Mouse (Mus musculus) thymus, postnatal 4 days (tissue): ENCODE data around the gene Mid1ip1.

Experiments used
- DNase-seq: peaks from one replicate; pipeline ENCODE4 v3.0.0; 2021

Mid1ip1 gene

DNA sequence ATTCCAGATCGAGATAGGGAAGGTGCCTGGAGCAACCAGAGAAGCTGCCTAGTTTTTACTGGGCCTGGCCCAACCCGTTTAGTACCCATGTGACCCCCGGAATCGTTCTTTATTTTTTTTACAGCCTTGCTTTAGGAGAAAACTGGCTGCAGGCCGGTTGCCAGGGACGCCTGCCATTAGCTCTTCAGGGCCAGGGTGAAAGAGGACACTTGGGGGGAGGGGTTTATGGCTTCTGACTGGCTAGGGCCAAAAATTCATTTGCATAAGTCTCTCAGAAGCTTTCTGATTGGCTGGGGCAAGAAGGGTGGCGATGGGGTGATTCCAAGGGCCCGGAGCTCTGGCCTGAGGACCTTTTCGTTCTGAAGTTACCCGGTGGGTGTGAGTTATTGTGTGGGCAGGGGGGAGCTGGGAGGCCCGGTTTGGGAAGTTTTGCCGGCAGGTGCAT lies at the start of gene Mid1ip1:
Gene Mid1ip1 (plus strand): TSS at position 318 of the 445 bp plus-strand sequence.
- DNase-seq: peak; percentile 36

DNA sequence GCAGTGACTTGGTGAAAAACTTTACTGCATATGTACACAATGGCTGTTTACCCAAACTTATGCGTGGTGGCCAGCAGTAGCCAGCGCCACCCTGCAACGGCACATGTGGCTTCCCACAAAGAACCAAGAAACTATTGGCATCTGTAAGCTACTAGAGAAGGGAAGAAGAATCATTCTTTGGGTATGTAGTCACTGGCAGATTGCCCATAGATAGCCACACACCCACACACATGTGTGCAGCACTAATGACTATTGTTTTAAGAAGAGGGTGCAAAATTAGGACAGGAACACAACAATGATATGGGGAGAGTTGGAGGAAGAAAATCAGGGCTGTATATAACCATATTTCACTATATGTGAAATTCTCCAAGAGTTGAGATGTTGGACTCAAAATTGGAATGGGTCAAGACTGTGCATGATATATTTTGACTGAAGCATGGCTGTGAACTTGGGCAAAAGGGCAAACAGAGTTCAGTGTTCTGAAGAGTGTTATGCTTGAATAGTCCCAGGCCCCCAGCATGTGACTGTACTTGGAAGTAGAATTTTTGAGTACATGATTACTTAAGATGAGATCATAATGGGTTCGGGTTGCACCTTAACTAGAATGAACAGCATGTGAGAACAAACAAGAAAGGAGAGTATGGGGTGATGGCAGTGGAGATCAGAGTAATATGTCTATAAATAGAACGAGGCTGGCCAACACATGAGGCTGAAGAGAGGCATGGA lies 20.2 kb upstream of the Mid1ip1 start:
- DNase-seq: no peak

DNA sequence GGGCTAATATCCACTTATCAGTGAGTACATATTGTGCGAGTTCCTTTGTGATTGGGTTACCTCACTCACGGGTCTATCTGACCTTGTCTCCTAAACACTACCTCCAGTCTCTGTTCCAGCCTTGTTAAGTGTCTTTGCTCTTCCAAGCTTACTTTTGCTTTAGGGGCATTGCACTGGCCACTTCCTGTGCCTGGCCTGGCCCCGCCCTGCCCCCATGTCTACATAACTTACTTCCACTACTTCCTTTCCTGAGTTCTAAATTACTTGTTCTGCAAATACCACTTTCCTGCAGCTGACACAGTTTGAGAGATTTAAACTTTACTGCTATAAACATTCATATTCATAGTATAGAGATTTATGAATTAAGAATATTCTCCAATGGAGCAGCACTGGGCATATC lies 8.1 kb upstream of the Mid1ip1 start:
- no peak for DNase-seq

DNA sequence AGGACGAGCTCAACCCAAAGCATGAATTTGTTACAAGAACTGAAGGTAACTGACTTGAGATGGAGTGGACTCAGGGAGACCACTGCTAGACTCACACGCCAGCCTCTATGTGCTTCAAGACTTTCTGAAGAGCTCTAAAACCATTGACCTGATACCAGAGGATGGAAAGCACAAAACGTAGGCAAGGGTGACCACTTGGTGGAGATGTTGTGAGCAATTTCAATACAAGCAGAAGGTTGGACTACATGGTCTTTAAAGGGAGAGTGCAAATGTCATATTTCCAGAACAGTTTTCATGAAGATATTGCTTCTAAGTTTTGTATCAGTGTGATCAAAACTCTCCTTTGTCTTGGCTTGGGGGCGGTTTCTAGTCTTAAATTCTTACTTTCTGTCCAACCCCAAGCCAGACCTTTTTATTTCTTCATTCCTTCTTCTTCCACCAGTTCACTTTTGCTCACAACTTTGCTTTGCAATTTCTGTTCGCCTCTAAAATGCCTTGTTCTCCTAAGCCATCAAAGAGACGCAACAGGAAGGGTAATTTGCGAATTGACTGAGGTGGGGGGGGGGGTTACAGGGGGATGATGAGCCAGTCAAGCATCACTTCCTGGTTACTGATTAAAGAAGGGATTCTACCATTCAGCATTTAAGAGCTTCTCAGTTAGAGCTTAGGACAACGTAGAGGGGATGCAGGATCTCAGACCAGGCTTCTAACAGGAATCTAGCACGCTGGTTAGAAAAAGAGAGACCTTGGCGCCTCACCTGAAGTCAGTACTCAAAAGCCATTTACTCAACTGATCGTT lies 775 bp upstream of the Mid1ip1 start:
- no peak for DNase-seq

DNA sequence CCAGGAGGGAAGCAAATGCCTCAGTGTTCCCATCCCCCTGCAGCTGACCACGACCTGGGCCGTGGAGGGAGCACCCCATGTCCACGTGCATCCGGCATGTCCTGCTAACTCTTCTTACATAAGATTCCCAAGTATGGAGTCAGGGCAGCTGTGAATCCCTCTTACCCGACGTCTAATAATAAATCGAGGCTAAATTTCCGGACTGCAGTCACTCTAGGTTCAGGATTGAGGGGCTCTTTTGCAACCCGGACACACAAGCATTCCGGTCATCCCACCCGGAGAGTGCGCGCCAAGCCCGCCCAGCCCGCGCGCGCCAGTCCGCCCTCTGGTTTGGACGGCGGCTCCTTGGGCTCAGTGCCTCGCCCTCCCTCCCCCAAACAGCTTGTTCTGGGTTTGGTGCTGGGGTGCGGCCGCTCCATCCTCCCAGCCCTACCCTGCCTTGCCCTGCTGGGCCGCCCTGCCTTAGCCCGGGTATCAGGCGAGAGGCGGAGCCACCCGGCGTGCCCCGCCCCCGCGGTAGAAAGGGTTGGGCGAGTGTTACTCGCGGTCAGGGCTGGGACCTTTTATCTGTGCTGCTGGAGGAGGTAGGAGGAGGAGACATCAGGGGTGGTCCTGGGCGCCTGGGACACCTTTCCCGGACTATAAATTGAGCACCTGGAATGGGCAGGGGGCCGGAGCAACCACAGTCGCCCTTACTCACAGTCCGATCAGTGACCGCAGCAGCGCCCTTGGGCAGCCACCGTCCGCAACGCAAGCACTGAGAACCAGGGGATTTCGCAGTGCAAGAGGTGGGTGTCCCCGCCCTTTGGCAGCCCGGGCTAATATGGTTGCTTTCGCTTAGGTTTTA lies 2.3 kb downstream of the Mid1ip1 start:
- DNase-seq: peak; percentile 83

DNA sequence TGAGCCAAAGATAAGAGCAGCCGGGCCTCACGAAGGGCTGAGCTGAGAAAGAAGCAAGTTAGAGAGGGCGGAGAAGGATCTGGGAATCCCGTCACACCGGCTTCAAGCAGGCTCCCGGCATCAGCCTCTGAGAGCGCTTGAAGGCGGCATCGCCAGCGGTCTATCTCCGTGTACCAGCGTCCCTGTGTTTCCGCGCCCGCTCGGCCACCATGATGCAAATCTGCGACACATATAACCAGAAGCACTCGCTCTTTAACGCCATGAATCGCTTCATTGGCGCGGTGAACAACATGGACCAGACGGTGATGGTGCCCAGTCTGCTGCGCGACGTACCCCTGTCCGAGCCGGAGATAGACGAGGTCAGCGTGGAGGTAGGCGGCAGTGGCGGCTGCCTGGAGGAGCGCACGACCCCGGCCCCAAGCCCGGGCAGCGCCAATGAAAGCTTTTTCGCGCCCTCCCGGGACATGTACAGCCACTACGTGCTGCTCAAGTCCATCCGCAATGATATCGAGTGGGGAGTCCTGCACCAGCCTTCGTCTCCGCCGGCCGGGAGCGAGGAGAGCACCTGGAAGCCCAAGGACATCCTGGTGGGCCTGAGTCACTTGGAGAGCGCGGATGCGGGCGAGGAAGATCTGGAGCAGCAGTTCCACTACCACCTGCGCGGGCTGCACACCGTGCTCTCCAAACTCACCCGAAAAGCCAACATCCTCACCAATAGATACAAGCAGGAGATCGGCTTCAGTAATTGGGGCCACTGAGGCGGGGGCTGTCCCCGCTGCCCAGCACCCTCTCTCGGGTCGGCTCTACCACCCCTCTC lies 3.4 kb downstream of the Mid1ip1 start:
- peak; percentile 45 for DNase-seq

DNA sequence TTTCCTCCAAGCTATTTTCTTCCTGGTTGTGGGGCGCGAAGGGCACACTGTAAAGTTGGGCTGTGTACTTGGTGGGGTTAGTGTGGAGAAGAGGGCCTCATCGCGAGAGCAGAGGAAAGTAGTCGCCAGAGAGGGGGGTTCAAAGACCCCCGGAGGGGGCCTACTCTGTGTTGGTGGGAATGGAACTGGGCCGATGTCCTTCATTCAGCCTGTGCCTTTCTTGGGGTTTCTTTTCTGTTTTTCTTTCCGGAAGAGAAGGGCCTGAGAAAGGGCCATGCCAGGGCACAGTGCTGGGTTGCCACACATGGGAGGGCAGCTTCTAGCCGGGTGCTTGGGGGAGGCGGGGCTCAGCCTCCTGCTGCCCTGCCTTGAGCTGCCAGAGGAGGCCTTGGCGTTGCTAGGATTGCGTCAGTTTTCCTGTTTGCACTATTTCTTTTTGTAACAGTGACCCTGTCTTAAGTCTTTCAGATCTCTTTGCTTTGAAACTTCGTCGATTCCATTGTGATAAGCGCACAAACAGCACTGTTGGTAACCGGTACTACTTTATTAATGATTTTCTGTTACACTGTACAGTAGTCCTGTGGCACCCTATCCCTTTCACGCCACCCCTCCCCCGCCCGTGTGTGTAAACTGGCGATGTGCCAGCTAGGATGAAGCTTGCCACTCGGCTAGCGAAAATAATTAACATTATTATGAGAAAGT lies 4.2 kb downstream of the Mid1ip1 start:
- DNase-seq: peak; percentile 63

DNA sequence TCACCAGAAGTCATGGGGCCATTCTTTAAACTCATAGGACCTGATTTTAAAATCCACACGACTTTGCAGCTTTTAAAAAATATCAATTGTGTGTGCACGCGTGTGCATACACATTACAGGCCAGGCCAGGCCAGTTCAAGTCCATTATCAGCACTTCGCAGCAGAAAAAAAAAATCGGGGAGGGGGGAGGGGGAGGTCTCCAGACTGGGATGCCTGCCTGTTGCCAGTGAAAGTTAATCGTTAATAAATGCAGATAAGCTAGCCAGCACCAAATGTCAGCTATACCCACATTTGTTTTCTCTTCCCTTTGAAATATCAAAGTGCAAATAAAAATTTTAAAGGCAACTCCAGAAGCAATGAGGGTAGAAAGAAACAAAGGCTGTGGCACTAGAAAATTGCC lies 5.6 kb downstream of the Mid1ip1 start:
- no peak for DNase-seq

DNA sequence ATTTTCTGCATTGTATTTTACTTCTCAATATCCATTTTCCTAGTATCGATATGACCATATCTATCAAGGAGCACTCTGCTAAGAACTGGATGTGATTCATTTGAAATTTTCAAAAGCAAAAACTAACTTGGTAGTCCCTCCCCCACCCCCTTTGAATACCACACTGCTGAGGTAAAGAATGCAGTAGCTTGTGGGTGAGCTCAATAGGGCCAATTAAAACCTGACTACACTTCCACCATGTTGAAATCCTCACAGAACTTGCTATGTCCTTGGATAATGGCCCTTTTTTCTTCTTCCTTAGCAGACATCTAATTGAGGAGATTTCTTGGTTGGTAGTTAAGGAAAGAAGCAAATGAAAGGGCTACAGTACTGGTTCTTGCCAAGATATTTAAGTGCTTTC lies 9.8 kb downstream of the Mid1ip1 start:
- no peak for DNase-seq

DNA sequence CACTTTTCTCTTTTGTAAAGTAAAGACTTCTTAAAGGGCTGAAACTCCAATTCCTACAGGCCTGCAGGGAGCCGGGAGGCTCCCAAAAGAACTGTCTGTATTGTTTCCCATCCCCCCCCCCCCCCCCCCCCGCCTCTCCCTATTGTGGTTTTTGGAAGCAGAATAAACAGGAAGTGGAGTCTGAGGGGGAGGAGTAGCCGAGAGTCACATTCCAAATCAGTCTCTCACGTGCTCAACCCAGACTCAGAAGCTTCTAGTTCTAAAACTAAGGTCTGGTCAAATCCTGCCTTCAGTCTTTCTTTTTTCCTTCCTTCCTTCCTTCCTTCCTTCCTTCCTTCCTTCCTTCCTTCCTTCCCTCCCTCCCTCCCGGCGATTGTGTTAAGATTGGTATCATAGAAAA lies 14.7 kb downstream of the Mid1ip1 start:
- no peak for DNase-seq

DNA sequence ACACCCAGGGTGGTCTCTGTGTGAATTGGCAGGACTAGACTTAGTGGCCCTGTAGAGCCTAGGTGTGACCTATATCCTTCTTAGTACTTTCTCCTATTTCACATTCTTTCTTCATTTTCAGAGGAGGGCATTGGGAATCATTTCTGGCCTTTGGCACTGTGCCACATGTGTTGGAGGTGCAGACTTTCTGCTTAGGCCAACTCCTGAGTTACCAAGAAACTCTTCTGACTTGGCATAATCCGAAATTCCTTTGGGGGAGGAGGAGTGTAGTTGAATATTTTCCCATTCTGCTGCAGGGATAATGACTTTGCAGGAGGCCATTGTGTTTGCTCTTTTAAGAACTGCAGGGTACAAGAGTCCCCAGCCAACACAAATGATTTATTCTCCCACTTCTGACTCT lies 19.6 kb downstream of the Mid1ip1 start:
- no peak for DNase-seq

DNA sequence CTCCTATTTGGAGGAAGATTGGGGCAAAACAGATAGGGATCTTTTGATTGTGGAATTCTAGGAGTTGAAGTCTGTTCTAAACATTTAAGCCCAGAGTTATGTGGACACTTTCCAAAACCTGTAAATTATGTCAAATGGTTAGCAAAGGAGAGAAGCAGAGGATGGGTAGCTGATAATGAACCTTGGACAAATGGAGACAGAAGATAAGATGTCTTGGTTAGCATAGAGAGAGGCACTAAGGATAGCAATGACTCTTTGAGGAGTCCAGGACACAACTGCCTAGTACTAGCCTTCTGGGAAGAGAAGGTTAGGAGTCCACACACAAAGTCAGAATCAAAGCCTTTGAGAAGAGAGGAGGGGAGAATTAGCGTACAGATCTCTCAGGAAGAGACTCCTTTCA lies 20.1 kb downstream of the Mid1ip1 start:
- DNase-seq: no peak

DNA sequence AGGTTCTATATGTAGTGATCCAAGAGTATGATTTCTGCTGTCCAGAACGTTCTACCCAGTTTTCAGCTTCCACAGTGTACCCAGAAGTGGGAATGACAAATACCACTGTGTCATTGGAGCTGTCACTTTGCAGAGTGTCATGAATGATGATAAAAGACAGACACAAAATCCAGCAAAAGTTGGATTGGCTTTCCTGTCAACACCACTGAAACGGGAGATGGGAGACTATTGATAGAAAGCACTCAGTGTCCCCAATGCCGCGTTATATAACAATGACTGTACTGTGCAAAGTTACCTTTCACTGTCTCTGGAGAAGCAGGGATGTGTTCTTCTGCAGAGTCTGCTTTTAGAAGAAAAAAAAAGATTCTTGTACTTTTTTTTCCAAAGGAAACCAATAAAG lies 44.1 kb downstream of the Mid1ip1 start:
- DNase-seq: no peak

DNA sequence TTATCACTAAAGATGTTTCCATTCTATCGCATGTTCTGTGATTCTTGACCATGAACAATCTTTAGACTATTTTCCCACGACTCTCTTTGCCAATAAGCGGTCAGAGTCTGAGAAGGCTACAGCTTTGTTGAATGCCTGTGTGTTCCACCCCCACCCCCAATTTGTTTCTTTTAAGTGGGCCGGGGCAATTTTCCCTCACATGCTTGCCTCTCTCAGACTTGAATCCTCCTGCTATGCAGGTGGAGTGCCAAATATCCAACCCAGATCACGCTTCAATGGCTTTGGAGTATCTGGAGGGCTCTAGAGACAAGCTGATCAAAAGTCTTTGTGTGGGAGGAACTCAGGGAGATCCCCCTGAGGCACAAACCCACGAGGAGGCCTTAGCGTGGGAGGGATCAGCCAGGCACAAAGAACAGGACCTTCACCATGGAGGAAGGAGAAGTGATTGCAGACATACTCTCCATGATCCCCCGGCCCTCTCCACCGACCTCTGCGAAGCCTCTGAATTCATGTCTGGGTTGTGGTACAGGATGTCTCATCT lies 48.7 kb downstream of the Mid1ip1 start:
- no peak for DNase-seq
